Mouse (Mus musculus) left cerebral cortex, postnatal 14 days (tissue): Measurements from ENCODE around the gene Cd28. TPM values are rescaled to one million over a fixed set of nuclear protein-coding genes. Genes with fewer than 3 reads are reported as not detected.
"Not testable (repeated sequence)": the region's sequence is repeated elsewhere in the genome, so short reads cannot be mapped to it uniquely, and the experiment has no call there.

ENCODE experiments used
- DNase-seq, 2 experiments: peaks; one replicate each; pipeline ENCODE4 v3.0.0; 2021 to 2022; ENCODE audit warnings: low spot score in 2 of 2, mixed read lengths in 1 of 2
- intact Hi-C: fragments of 180-260 bp; cut with DNase I; formaldehyde crosslinking; loops from one replicate; pipeline ENCODE4 v1.15.1; 2025
- total RNA-seq, 2 experiments: library from RNA; stranded (reverse); gene quantifications; 2 replicates each; pipeline ENCODE4 v1.2.3; 2021

Gene Cd28
- total RNA-seq, 2 experiments from 2014 or later: 0.20 to 0.34 TPM

DNA sequence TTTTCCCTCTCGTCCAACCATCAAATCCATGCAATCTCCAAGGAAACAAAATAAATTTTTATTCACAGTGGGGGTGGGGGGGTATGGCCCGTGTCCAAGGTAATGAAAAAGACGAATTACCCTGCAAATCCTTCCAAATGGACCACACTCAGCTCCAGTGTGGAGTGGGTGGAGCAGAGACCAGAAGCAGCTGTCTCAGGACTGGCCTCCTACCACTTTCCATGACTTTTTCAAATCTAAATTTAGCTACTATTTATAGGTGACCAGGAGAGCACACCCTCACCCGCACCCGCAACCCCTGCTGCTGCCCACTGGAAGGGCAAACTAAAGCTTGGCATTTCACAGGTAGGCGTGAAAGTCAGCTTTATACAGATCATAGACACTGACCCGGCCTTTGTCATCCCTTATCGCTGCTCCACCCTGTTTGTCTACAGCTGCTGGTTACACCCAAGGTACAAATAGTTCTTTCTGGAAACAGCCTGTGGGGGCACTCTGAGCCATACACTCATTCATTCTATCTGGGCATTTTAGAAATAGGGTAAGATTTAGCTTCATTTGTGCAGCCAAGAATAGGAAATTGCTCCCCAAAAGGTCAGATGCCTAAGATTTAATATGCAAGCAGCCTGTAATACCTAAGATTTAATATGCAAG lies 62.0 kb downstream of the Cd28 start:
- intact Hi-C loops: no loop called here
- no peak for DNase-seq

DNA sequence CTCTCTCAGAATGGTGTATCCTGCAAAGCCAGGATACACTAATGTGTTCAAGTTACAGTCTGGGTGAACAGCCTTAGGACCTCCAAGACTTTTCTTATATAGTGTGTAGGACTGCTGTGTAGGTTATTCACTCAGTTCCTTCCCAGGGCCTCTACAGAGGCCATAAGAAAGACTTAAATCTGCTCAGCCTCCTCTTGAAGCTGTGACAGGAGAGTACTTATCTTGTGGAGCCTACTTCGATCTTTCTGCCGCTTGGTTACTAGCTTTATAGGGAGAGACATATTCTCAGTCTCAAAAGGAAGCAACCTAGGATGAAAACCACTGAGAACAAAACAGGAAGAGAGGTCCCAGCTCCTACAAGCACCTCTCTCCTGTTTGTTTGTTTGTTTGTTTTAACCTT lies 62.6 kb downstream of the Cd28 start:
- intact Hi-C loops: no loop called here
- DNase-seq: no peak

DNA sequence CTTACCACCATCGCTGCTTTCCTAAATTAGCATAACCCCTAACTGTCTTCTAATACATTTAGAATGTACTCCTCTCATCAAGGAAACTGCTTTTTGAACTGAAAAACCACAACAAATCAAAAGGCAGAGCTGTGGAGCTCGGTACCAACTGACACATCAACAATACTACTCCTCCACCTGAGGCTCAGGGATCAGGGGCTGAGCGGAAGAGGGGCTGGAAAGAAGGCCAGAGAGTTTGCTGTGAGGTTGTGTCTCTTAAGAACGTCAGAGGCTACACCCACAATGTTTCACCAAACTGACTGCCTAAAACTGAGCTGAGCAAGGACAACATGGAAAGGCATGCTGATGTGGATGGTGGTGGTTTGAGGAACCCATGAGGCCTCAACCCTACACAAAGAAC lies 65.1 kb downstream of the Cd28 start:
- intact Hi-C loops: no loop called here
- DNase-seq: no peak

DNA sequence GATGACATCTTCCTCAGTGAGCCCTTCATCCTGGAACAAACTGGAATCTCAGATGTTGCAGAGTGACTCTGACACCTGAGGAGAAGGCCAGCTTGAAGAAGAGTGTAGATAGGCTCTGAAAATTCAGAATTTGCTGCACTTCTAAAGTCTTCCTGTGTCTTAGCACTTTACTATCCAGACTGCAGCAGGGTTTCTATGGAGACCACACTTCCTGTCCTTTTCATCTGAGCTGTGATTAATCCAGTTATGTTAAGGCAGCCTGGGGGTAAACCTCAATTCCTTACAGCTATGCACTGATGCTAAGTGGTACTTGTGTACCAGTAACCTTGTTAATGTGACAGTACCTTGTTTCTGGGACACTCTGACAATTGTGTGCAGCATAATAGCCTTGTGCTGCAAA lies 77.1 kb downstream of the Cd28 start:
- intact Hi-C loops: no loop called here
- DNase-seq: peak; percentile 22 to 50

DNA sequence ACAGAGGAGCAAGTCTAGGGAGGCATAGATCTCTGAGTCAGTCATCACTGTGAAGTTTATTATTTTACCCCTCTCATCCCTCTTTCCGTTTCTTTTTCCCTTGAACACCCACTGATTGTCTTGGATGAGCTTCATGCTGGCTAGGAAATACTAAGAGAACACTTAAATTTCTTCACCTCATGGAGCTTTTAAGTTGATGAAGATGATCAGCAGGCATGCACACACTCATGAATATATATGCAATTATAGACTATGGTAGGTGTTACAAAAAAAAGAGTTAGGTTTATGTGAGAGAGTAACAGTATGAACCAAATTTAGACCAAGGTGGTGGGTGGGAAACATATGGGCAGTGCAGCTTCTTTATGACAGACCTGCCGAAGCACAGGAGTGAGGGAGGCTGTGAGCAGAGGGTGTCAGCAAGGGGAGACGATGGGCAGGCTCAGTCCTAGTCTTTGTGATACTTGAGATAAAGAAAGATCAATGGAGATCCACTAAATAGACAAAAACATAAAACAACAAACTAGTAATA lies 79.1 kb downstream of the Cd28 start:
- DNase-seq: peak; percentile 28 to 39
- intact Hi-C loops: no loop called here

DNA sequence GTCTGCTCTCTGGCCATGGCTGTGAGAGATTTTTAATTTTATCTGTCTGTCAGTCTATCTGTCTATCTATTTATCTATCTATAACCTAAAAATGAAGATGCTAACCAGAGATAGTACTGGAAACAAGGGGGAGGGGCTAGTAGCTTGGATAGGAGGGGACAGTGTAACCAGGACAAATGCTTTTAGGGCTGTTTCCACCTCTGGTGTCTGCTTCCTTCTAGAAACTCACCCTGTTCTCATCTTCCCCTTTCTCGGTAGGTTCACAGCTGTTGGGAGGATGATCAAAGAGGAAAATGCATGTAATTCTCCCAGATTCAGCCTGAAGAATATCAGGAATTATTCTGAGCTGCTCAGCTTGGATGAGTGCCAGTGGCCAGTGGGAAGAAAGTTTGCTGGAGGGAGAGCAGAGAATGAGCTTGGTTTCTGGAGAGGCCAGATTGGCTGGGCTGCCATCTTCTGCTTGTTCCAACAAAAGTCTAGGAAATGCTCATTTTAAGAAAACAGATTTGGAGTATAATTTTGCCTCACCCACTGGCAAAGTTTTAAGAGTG lies 83.3 kb downstream of the Cd28 start:
- intact Hi-C loops: no loop called here
- peak in 1 of 2 experiments; percentile 29 for DNase-seq

DNA sequence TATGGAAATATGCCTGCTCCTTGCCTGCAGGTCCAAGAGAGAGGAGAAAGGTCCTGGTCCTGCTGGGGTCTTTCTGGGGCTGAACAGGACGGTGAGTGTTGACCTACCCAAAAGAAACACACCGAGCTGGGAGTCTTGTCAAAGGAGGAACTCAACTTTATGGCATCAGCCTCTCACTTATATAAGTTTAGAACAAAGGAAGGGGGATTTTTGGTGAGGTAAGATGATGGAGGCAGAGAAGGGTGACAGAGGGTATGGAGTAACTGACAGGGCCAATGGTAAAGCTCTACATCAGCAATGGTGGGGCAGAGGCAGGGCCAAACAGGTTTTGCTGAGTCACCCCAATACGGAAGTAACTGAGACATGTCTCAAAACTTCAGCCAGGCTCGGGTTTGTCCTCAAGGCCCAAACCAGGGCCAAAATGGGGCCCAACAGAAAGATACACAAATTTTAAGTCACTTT lies 84.6 kb downstream of the Cd28 start:
- intact Hi-C loops: no loop called here
- DNase-seq: no peak

DNA sequence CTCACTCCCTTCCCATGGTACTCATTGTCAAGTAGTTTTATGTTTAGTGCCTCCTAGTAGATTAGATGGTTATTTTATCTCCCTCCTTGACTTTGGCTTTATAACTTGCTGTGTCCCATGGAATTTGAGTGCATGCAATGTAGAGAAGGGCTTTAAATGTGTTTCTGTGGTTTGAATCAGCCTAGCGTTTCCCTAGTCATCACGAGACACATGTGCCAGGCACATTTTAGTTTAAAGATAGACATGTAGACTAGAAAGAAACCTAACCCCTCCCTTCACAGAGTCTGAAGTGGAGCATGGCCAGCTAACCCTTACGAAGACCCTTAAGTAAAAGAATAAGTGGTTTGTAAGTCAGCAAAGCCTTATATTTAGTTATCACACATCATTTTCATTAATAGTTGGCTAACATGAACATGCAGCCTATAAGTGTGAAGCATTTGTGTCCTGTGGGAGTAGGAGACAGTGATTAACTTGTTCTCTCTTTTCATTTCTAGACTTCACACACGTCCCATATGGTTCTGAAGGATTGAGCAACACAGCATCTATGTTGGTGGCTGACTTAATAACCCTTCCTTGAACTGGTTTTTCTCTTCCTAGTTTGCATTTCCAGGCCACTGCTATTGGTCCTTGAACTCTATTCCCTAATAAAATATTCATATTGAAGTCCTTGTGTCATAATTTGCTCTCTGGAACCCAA lies 86.7 kb downstream of the Cd28 start:
- intact Hi-C loops: no loop called here
- no peak for DNase-seq

DNA sequence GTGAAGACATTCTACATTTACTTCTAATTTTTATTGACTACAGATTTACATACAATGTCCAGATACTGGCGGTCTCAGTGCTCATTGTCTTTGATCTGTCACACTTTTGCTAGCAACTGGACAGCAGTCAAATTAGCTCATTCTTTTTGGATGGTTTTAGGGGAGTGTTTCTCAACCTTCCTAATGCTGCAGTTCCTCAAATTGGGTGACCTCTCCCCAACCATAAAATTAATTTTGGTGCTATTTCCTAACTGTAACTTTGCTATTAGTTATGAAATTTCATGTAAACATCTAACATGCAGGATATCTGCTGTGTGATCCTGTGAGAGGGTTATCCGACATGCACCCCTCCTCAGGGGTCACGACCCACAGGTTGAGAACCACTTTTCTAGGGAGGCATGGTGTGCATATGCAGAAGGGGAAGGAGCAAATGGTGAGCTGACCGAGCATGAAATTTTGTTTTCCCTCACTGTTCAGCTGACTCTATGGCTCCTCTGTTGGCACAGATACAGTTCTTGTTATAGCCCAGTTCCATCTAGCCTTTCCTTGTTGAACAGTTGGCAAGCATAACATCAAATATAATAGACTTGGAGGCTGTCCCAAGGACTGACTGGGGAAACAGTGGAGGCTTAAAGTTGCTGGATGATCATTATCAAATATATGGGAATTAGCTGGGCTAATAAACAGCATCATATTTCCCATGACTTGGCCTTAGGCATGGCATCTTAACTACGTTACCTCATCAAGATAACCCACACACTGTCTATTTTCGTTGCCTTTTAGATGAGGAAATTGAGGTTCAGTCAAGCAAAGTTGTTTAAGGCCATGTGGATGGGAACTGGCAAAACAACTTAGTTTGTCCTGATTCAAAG lies 87.5 kb downstream of the Cd28 start:
- intact Hi-C loops: no loop called here
- DNase-seq: no peak

DNA sequence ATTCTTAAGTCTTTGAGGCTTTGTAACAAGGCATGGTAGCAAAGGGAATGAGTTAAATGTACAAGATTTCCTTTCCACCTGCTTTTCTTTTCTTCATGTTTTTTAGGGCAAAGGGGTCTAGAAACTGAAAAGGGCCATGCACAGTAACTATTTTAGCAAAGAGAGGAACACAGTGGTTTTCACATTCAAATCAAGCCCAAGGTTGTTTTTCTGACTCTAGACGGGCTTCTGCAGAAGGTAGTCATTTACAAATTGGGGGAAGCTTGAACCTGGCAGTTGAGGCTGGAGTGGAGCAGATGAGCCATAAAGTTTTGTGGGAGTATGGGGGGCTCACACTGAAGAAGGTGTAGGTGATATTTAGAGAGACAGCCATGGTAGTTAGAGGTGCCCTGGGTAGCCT lies 88.6 kb downstream of the Cd28 start:
- intact Hi-C loops: no loop called here
- DNase-seq: no peak

DNA sequence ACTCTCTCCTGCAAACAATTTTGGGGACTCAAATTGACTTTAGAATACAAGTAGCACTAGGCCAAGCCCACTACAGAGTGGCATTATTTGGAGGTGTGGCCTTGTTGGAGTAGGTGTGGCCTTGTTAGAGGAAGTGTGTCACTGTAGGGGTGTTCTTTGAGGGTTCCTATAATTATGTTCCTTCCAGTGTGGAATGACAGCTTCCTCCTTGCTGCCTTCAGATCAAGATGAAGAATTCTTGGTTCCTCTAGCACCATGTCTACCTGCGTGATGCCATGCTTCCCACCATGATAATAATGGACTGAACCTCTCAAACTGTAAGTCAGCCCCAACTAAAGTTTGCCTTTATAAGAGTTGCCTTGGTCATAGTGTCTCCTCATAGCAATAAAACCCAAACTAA lies 91.1 kb downstream of the Cd28 start:
- no peak for DNase-seq
- intact Hi-C loops: no loop called here

DNA sequence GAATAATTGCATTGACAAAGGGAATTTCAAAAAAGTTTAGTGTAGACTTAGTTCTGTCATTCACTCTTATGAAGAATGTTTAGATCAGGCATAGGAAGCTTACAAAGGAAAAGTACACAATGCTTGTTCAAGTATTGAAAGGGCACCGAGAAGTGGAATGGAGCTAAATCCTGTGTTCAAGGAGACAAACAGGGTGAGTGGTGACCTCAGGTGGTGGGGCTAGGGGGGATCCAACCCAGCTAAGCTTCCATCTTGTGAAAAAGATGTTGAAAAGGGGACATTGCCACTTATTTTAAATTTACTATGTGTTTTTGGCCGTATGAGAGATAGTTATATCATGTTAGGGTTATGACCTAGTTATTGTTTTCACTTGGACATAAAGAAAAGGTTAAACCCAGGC lies 91.9 kb downstream of the Cd28 start:
- intact Hi-C loops: no loop called here
- no peak for DNase-seq

DNA sequence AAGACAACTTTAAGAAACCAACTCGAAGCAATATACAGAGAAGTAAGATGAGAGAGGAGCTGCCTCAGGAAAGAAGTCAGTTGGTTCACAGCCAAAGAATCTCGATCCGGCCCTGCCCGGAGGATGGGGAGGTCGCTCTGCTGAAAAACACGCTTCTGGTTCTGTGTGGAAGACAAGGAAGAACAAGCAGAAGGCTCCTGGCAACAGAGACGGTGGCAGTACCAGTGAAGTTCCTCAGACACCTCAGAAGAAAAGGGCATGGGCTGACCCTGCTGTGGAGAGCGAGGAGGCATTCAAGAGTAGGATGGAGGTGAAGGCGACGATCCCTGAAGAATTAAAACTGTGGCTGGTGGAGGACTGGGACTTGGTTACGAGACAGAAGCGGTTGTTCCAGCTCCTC lies 92.6 kb downstream of the Cd28 start:
- intact Hi-C loops: no loop called here
- no peak for DNase-seq

DNA sequence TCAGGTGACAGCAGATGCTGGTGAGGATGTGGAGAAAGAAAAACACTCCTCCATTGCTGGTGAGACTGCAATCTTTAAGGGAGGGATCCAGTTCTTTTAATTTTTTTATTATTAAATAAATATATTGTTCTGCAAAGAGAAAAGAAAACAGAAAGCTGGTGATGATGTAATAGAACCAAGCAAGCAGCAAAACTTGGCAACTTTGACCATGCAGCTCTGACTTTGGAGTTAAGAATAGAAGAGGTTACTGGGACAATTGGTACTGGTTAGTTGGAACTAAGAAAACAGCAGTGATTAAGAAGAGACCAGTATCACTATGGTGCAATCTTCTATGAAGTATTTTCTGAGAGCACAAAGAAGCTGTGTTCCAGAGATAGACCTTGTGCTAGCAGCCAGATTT lies 94.2 kb downstream of the Cd28 start:
- no peak for DNase-seq
- intact Hi-C loops: no loop called here

DNA sequence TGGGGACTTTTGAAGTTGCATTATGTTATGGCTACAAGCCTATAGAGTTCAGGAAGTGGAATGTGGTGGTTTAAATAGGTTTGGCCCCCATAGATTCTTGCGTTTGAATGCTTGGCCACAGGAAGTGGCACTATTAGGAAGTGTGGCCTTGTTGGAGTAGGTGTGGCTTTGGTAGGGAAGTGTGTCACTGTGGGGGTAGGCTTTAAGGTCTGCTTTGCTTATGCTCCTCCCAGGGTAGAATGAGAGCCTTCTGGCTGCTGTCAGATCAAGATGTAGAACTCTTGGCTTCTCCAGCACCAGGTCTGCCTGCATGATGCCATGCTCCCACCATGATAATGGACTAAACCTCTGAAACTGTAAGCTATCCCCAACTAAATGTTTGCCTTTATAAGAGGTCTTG lies 95.4 kb downstream of the Cd28 start:
- DNase-seq: no peak
- intact Hi-C loops: no loop called here

DNA sequence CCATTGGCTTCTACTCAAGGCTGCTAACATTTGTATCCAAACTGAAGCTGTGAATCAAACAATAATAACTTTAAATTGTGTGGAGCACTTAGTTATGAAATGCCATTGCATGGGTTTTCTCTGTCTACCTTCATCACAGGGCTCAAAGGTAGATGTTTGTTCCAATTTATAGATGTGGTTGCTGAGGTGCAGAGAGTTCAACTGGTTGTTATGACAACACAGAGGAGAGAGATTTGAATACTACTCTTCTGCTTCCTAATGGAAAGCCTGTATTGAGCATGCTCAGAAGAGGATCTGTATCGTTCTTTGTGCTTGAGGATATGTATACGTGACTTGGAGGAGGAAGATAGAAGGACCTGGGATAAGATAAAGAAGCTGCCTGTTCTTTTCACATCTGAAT lies 96.8 kb downstream of the Cd28 start:
- DNase-seq: no peak
- intact Hi-C loops: no loop called here

DNA sequence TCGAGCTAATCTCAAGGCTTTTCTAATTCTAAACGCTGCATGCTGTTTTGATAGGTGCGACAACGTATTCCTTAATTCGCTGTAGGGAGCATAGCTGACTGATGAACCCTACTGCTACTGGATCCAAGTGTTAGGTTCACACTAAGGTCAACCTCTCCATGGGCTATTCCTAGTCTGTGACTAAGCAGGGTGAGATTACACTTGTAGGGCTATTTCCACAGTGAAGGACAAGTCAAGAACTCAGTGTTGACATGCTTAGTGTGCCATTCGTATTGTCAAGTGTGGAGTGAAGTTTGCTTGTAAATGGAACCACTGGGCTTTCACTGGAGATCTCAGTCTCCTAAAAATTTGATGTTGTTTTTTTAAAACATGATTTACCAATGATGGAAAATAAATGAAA lies 99.3 kb downstream of the Cd28 start:
- no peak for DNase-seq

DNA sequence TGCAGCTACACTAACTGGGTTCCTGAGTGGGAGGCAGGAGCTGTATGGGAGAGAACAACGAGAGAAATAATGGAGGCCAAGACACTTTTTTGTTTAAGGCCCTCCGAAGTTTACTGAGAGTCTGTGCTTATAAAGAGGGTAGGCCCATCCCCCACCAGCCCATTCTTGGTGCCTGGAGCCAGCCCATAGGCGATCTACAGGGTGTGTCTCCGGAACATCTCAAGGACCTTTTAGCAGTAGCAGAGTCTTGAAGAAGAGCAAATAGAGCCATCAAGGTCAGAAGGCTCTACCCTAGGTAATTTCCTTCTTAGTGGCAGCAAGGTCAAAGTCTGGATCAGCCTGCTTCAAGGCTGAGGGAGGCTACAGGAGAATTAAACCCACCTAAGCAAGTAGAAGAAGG lies 101.9 kb downstream of the Cd28 start:
- DNase-seq, intact Hi-C loops: not testable (repeated sequence)

More for the DNA sequence above, 99.3 kb downstream of the Cd28 start:
- intact Hi-C loops: no loop called here

DNA sequence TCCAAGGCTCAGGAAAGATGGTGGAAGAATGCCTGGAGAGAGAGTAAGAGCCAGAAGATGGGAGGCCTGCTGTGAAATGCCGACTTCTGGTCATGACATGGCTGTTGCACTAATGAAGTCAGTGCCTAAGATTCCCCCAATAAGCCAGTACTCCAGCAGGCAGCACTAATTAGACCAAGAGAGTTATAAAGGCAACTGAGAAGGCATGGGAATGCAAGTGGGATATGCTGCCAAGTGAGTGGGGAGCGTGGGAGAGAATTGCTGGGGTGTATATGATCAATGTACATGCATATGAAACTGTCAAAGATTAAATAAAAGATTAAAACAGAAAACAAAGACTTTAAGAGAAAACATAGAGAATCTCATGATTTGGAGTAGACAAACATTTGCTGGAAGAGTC lies 103.4 kb downstream of the Cd28 start:
- intact Hi-C loops: no loop called here
- DNase-seq: no peak

DNA sequence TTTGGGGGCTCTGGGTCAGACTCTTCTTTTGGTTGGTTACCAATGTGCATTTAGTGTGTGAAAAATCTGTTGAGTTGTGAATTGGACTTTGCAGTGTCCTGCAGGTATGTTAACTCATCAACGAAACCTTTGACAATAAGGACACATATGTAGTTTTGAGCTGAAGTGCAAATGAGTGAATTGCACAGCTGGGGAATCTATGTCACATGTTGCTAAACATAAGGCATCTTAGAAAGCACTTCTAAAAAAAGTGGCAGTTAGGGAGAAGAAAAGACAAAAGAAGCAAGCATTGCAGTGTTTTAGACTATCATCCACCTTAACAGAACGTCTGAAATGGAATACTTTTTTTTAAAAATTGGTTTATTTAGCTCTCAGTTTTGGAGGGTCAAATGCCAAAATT lies 104.4 kb downstream of the Cd28 start:
- DNase-seq: peak in 1 of 2 experiments; percentile 21
- intact Hi-C loops: no loop called here
